In genomic region chr10:78439550-78439949, GRCm38 (mm10) we compare ENCODE assay signal across 10 mouse cellular contexts. TPM values are rescaled to one million over a fixed set of nuclear protein-coding genes. Genes with fewer than 3 reads are reported as not detected.
DNase-seq lines count a peak whose midpoint lies in the region; ATAC-seq and TF ChIP-seq lines count a peak whose summit lies in the region.
"Had no signal": no experiment of that assay in that cellular context is flagged by ENCODE, and none has a peak within 500 bp of the region (broad histone marks: within the 10 kb centered on the region; RNA-seq: fewer than 3 reads in every experiment).

No protein-coding gene starts in this region.

- no peak overlapping the region for H3K27ac ChIP-seq in forebrain, embryonic 12.5 days
- no peak overlapping the region for H3K27ac ChIP-seq in forebrain, embryonic 10.5 days
- H3K27ac ChIP-seq in midbrain, embryonic 10.5 days (replicated peaks): no peak overlapping the region
- H3K27ac ChIP-seq in midbrain, embryonic 13.5 days: no peak overlapping the region
- no peak overlapping the region for H3K27ac ChIP-seq in forebrain, postnatal 0 days (ENCODE audit: low read depth, low read length)
- no peak overlapping the region for H3K27ac ChIP-seq in thymus, adult 2 months (ENCODE audit: control insufficient read depth, insufficient read depth, low read length)
- H3K27ac ChIP-seq: lung, embryonic 15.5 days had no signal

- DNase-seq in forebrain, embryonic 10.5 days (ENCODE audit: extremely low spot score, low spot score): no peak
- peak; percentile 41 for DNase-seq in midbrain, embryonic 10.5 days (ENCODE audit: low spot score)
- no peak for DNase-seq in forebrain, postnatal 0 days
- DNase-seq in thymus, adult 2 months: peak; percentile 47
- DNase-seq in adrenal gland, adult 8-10 months: no peak

- no peaks in the 10 kb centered on the region for H3K4me1 ChIP-seq in forebrain, embryonic 12.5 days
- no peaks in the 10 kb centered on the region for H3K4me1 ChIP-seq in forebrain, embryonic 10.5 days
- no peaks in the 10 kb centered on the region for H3K4me1 ChIP-seq in midbrain, embryonic 10.5 days
- no peaks in the 10 kb centered on the region for H3K4me1 ChIP-seq in midbrain, embryonic 13.5 days (replicated peaks)
- no peaks in the 10 kb centered on the region for H3K4me1 ChIP-seq in forebrain, postnatal 0 days (ENCODE audit: insufficient read depth)
- no peaks in the 10 kb centered on the region for H3K4me1 ChIP-seq in thymus, adult 2 months (replicated peaks; ENCODE audit: control insufficient read depth, insufficient read depth, low read length)
- H3K4me1 ChIP-seq: lung, embryonic 15.5 days had no signal

- H3K27me3 ChIP-seq in forebrain, embryonic 12.5 days: peaks cover 3% of the 10 kb centered on the region; the same call in 1 of the 2 replicates
- H3K27me3 ChIP-seq in forebrain, embryonic 10.5 days (ENCODE audit: poor library complexity, severe bottlenecking): no peaks in the 10 kb centered on the region
- H3K27me3 ChIP-seq in midbrain, embryonic 10.5 days (ENCODE audit: low read depth, poor library complexity, severe bottlenecking): no peaks in the 10 kb centered on the region
- H3K27me3 ChIP-seq in midbrain, embryonic 13.5 days: no peaks in the 10 kb centered on the region
- H3K27me3 ChIP-seq in forebrain, postnatal 0 days (ENCODE audit: insufficient read depth, low read length): no peaks in the 10 kb centered on the region
- H3K27me3 ChIP-seq in thymus, adult 2 months (ENCODE audit: control insufficient read depth, insufficient read depth, low read length): no peaks in the 10 kb centered on the region
- H3K27me3 ChIP-seq: lung, embryonic 15.5 days had no signal

- ATAC-seq in forebrain, embryonic 12.5 days (ENCODE audit: low FRiP score): 0 out of 2 replicates have a peak, but pooled peaks have one; percentile 12
- ATAC-seq in midbrain, embryonic 13.5 days: no peak
- ATAC-seq in forebrain, postnatal 0 days: no peak
- ATAC-seq in erythroid progenitor cell, adult 5-6 weeks (replicated peaks; ENCODE audit: low FRiP score, poor library complexity, severe bottlenecking): no peak
- ATAC-seq: hindbrain, embryonic 16.5 days had no signal

- H3K4me2 ChIP-seq in forebrain, embryonic 12.5 days: no peak overlapping the region
- no peak overlapping the region for H3K4me2 ChIP-seq in midbrain, embryonic 13.5 days (replicated peaks)
- no peak overlapping the region for H3K4me2 ChIP-seq in forebrain, postnatal 0 days (ENCODE audit: low read depth)
- H3K4me2 ChIP-seq: lung, embryonic 15.5 days had no signal

- TF ChIP-seq CTCF in forebrain, postnatal 0 days (IDR thresholded peaks at IDR 0.05; ENCODE audit: low read depth): peak; percentile 69
- peak; percentile 71; the same call in 1 of the 2 replicates for TF ChIP-seq CTCF in thymus, adult 2 months (IDR thresholded peaks at IDR 0.05; ENCODE audit: borderline replicate concordance, control insufficient read depth, extremely low read depth, insufficient read depth, low read length, poor library complexity)

- H3K9me3 ChIP-seq in forebrain, embryonic 12.5 days: no peaks in the 10 kb centered on the region
- H3K9me3 ChIP-seq in forebrain, embryonic 10.5 days: no peaks in the 10 kb centered on the region
- H3K9me3 ChIP-seq in midbrain, embryonic 10.5 days (replicated peaks): no peaks in the 10 kb centered on the region
- H3K9me3 ChIP-seq in midbrain, embryonic 13.5 days: no peaks in the 10 kb centered on the region
- H3K9me3 ChIP-seq in forebrain, postnatal 0 days (ENCODE audit: low read length): no peaks in the 10 kb centered on the region
- H3K9me3 ChIP-seq: lung, embryonic 15.5 days had no signal

- H3K36me3 ChIP-seq in forebrain, embryonic 12.5 days (replicated peaks): peaks cover 4% of the 10 kb centered on the region; the same call in 1 of the 2 replicates
- H3K36me3 ChIP-seq in forebrain, embryonic 10.5 days (replicated peaks): peaks cover 31% of the 10 kb centered on the region
- H3K36me3 ChIP-seq in midbrain, embryonic 10.5 days: peaks cover 17% of the 10 kb centered on the region
- H3K36me3 ChIP-seq in midbrain, embryonic 13.5 days: peaks cover 27% of the 10 kb centered on the region
- H3K36me3 ChIP-seq in forebrain, postnatal 0 days (ENCODE audit: insufficient read depth): peaks cover 18% of the 10 kb centered on the region; the same call in 1 of the 2 replicates
- no peaks in the 10 kb centered on the region; the same call in 1 of the 2 replicates for H3K36me3 ChIP-seq in thymus, adult 2 months (ENCODE audit: control insufficient read depth, insufficient read depth, low read length)
- H3K36me3 ChIP-seq: lung, embryonic 15.5 days had no signal

- no peak for TF ChIP-seq POLR2A in thymus, adult 2 months (IDR thresholded peaks at IDR 0.05; ENCODE audit: control insufficient read depth, extremely low read depth, insufficient read depth, low read length, poor library complexity)

- WGBS in forebrain, embryonic 12.5 days: 63% methylated on average over 5 of the region's 5 CpGs
- WGBS in forebrain, embryonic 10.5 days: 67% methylated on average over 5 of the region's 5 CpGs
- WGBS in midbrain, embryonic 10.5 days: 61% methylated on average over 5 of the region's 5 CpGs
- WGBS in midbrain, embryonic 13.5 days: 66% methylated on average over 5 of the region's 5 CpGs
- 69% methylated on average over 5 of the region's 5 CpGs for WGBS in forebrain, postnatal 0 days
- 86% methylated on average over 5 of the region's 5 CpGs for WGBS in thymus, adult 2 months

- H3K4me3 ChIP-seq in forebrain, embryonic 12.5 days (replicated peaks): no peak overlapping the region
- H3K4me3 ChIP-seq in forebrain, embryonic 10.5 days: no peak overlapping the region
- H3K4me3 ChIP-seq in midbrain, embryonic 10.5 days: no peak overlapping the region
- H3K4me3 ChIP-seq in midbrain, embryonic 13.5 days (replicated peaks): no peak overlapping the region
- no peak overlapping the region for H3K4me3 ChIP-seq in forebrain, postnatal 0 days (ENCODE audit: low read depth, low read length)
- no peak overlapping the region for H3K4me3 ChIP-seq in thymus, adult 2 months (ENCODE audit: control insufficient read depth, insufficient read depth, low read length)
- H3K4me3 ChIP-seq: lung, embryonic 15.5 days had no signal

- no peak overlapping the region for H3K9ac ChIP-seq in forebrain, embryonic 12.5 days
- H3K9ac ChIP-seq in midbrain, embryonic 13.5 days (replicated peaks): no peak overlapping the region
- H3K9ac ChIP-seq in forebrain, postnatal 0 days: no peak overlapping the region
- H3K9ac ChIP-seq: lung, embryonic 15.5 days had no signal

RNA-seq across cellular contexts. Expression of gene Cstb, which starts 14.1 kb away (rescaled TPM):
- polyA plus RNA-seq in forebrain, embryonic 12.5 days (2016; fragmentation: Nextera tagmentation; extraction: Ambion mirVana): 118 and 120 TPM in 2 replicates
- polyA plus RNA-seq in forebrain, embryonic 10.5 days (2016; fragmentation: Nextera tagmentation; extraction: Ambion mirVana): 115 and 118 TPM in 2 replicates
- 112 and 114 TPM in 2 replicates for polyA plus RNA-seq in midbrain, embryonic 10.5 days (2016; fragmentation: Nextera tagmentation; extraction: Ambion mirVana)
- 91.6 and 97.8 TPM in 2 replicates for polyA plus RNA-seq in midbrain, embryonic 13.5 days (2015; fragmentation: Nextera tagmentation; extraction: Ambion mirVana)
- total RNA-seq in forebrain, postnatal 0 days (2014; rRNA removed): 55.2 and 59.0 TPM in 2 replicates
- 147 and 190 TPM in 2 replicates for polyA plus RNA-seq in forebrain, postnatal 0 days (2015; fragmentation: Nextera tagmentation; extraction: Ambion mirVana)
- 212 and 247 TPM in 2 replicates for polyA plus RNA-seq in thymus, adult 2 months (2012; rRNA removed)
- total RNA-seq in erythroid progenitor cell, adult 5-6 weeks (2015; ENCODE audit: low replicate concordance): 14.3 TPM in 1 of 2 replicates, not detected in the other
- total RNA-seq in erythroid progenitor cell, adult 5-6 weeks (2017; ENCODE audit: low replicate concordance): 6.7 TPM in 1 of 2 replicates, not detected in the other
- 100 to 1,000 TPM; 276 to 340 (median 329) TPM for total RNA-seq in adrenal gland, adult 8-10 months (2022)

RNA-seq across cellular contexts. Expression of gene Pdxk, which starts 25.2 kb away (rescaled TPM):
- 9.0 and 10.0 TPM in 2 replicates for polyA plus RNA-seq in forebrain, embryonic 12.5 days (2016; fragmentation: Nextera tagmentation; extraction: Ambion mirVana)
- polyA plus RNA-seq in forebrain, embryonic 10.5 days (2016; fragmentation: Nextera tagmentation; extraction: Ambion mirVana): 13.0 and 14.0 TPM in 2 replicates
- 10.5 and 11.1 TPM in 2 replicates for polyA plus RNA-seq in midbrain, embryonic 10.5 days (2016; fragmentation: Nextera tagmentation; extraction: Ambion mirVana)
- 16.6 and 17.4 TPM in 2 replicates for polyA plus RNA-seq in midbrain, embryonic 13.5 days (2015; fragmentation: Nextera tagmentation; extraction: Ambion mirVana)
- 30.5 and 43.6 TPM in 2 replicates for total RNA-seq in forebrain, postnatal 0 days (2014; rRNA removed)
- polyA plus RNA-seq in forebrain, postnatal 0 days (2015; fragmentation: Nextera tagmentation; extraction: Ambion mirVana): 20.0 and 30.7 TPM in 2 replicates
- polyA plus RNA-seq in thymus, adult 2 months (2012; rRNA removed): 26.1 and 28.8 TPM in 2 replicates
- total RNA-seq in erythroid progenitor cell, adult 5-6 weeks (2015; ENCODE audit: low replicate concordance): 1.1 and 3.4 TPM in 2 replicates
- 0.90 and 2.6 TPM in 2 replicates for total RNA-seq in erythroid progenitor cell, adult 5-6 weeks (2017; ENCODE audit: low replicate concordance)
- 10 to 100 TPM; 31.7 to 46.1 (median 42.1) TPM for total RNA-seq in adrenal gland, adult 8-10 months (2022)

RNA-seq across cellular contexts. Expression of gene Rrp1, which starts 26.7 kb away (rescaled TPM):
- 326 and 329 TPM in 2 replicates for polyA plus RNA-seq in forebrain, embryonic 12.5 days (2016; fragmentation: Nextera tagmentation; extraction: Ambion mirVana)
- 338 and 366 TPM in 2 replicates for polyA plus RNA-seq in forebrain, embryonic 10.5 days (2016; fragmentation: Nextera tagmentation; extraction: Ambion mirVana)
- 319 and 355 TPM in 2 replicates for polyA plus RNA-seq in midbrain, embryonic 10.5 days (2016; fragmentation: Nextera tagmentation; extraction: Ambion mirVana)
- polyA plus RNA-seq in midbrain, embryonic 13.5 days (2015; fragmentation: Nextera tagmentation; extraction: Ambion mirVana): 363 and 377 TPM in 2 replicates
- total RNA-seq in forebrain, postnatal 0 days (2014; rRNA removed): 256 TPM in 2 replicates
- polyA plus RNA-seq in forebrain, postnatal 0 days (2015; fragmentation: Nextera tagmentation; extraction: Ambion mirVana): 401 and 455 TPM in 2 replicates
- 133 and 164 TPM in 2 replicates for polyA plus RNA-seq in thymus, adult 2 months (2012; rRNA removed)
- 23.1 and 56.2 TPM in 2 replicates for total RNA-seq in erythroid progenitor cell, adult 5-6 weeks (2015; ENCODE audit: low replicate concordance)
- total RNA-seq in erythroid progenitor cell, adult 5-6 weeks (2017; ENCODE audit: low replicate concordance): 61.2 and 63.2 TPM in 2 replicates
- total RNA-seq in adrenal gland, adult 8-10 months (2022): 100 to 1,000 TPM; 215 to 262 (median 251) TPM

Comparison
In these comparisons a context has a peak if more than half of its experiments do, and no peak if none do; other contexts are left out.
1. DNase-seq: peak in midbrain, embryonic 10.5 days (single experiment) and thymus, adult 2 months (single experiment); none in forebrain, embryonic 10.5 days (single experiment), forebrain, postnatal 0 days (single experiment) and adrenal gland, adult 8-10 months (single experiment).